Mouse (Mus musculus) heart, embryonic 14.5 days (tissue): Measurements from ENCODE around the gene Elmo1. TPM values are rescaled to one million over a fixed set of nuclear protein-coding genes. Genes with fewer than 3 reads are reported as not detected.

Source experiments
- ATAC-seq: fragments of 200-750 bp; cut with Nextera tagmentation; 2 replicates; pipeline ENCODE4 v1.8.0; 2017; ENCODE audit warnings: low read depth, moderate TSS enrichment; ENCODE audit not compliant: insufficient number of reproducible peaks, insufficient read depth, low FRiP score
- H3K27ac ChIP-seq, 2 experiments: fragments of 200-500 bp in 1 of 2; fragments of 300-500 bp in 1 of 2; sonication (generic) in 1 of 2; replicated peaks in 1 of 2; 2 replicates each; pipeline ENCODE4 v1.5.1; 2012 to 2014; ENCODE audit warnings: low read depth in 2 of 2, low read length in 2 of 2, control low read depth in 1 of 2, mild to moderate bottlenecking in 1 of 2, mixed read lengths in 1 of 2; ENCODE audit not compliant: control insufficient read depth in 1 of 2, insufficient read depth in 1 of 2
- H3K27me3 ChIP-seq: fragments of 300-500 bp; sonication (generic); 2 replicates; pipeline ENCODE4 v1.6.1; 2014; ENCODE audit warnings: mild to moderate bottlenecking, low read length, control low read depth; ENCODE audit not compliant: control insufficient read depth, insufficient read depth
- H3K36me3 ChIP-seq: fragments of 300-500 bp; sonication (generic); 2 replicates; pipeline ENCODE4 v1.6.1; 2014; ENCODE audit warnings: mild to moderate bottlenecking, control low read depth, low read length, mixed read lengths; ENCODE audit not compliant: control insufficient read depth, insufficient read depth
- H3K4me1 ChIP-seq, 2 experiments: fragments of 200-500 bp in 1 of 2; fragments of 300-500 bp in 1 of 2; sonication (generic) in 1 of 2; 2 replicates each; pipeline ENCODE4 v1.6.1; 2012 to 2014; ENCODE audit warnings: low read length in 2 of 2, control low read depth in 1 of 2, mixed read lengths in 1 of 2; ENCODE audit not compliant: control insufficient read depth in 2 of 2, insufficient read depth in 2 of 2
- H3K4me2 ChIP-seq: fragments of 300-500 bp; sonication (generic); 2 replicates; pipeline ENCODE4 v1.6.1; 2014; ENCODE audit warnings: mild to moderate bottlenecking, low read length
- H3K4me3 ChIP-seq, 2 experiments: fragments of 200-500 bp in 1 of 2; fragments of 300-500 bp in 1 of 2; sonication (generic) in 1 of 2; 2 replicates each; pipeline ENCODE4 v1.5.1; 2012 to 2014; ENCODE audit warnings: low read length in 2 of 2, mild to moderate bottlenecking in 2 of 2, control low read depth in 1 of 2, low read depth in 1 of 2, moderate library complexity in 1 of 2; ENCODE audit not compliant: control insufficient read depth in 1 of 2, insufficient read depth in 1 of 2
- H3K9ac ChIP-seq: fragments of 300-500 bp; sonication (generic); 2 replicates; pipeline ENCODE4 v1.6.1; 2014; ENCODE audit warnings: mild to moderate bottlenecking, low read length
- H3K9me3 ChIP-seq: fragments of 300-500 bp; sonication (generic); 2 replicates; pipeline ENCODE4 v1.6.1; 2016; ENCODE audit warnings: low read length, control low read depth; ENCODE audit not compliant: control insufficient read depth
- WGBS: fragments of 180-500 bp; shearing (Covaris S2); extraction: QIAGEN DNeasy Blood & Tissue Kit; methylation state at CpG from one replicate; pipeline ENCODE4 v1.1.7; 2014; 5-methylcytosine and 5-hydroxymethylcytosine counted together
- polyA plus RNA-seq: library from polyadenylated mRNA; unstranded; fragments of >200 nt; fragmentation: Nextera tagmentation; extraction: Ambion mirVana; gene quantifications from 2 replicates; pipeline ENCODE4 v1.2.1, GENCODE M21; 2014

Gene Elmo1
- polyA plus RNA-seq, 1 experiment from 2014 or later = 10.4 TPM

GRCm38 (mm10) chr13:20538216-20539070, 448.0 kb downstream of the Elmo1 start:
- Histone ChIP-seq H3K36me3 (no peaks in the 10 kb centered on the region), H3K27me3 (no peaks in the 10 kb centered on the region), H3K27ac (0 out of 4 replicates have a peak overlapping the region, but pooled peaks of 1 of the 2 experiments have one; percentile 12), H3K9me3 (no peaks in the 10 kb centered on the region), H3K4me3 (no peak overlapping the region), H3K4me1 (peaks cover 3 to 7% of the 10 kb centered on the region in 2 experiments; a peak in 3 of 4 replicates), H3K9ac (no peak overlapping the region), H3K4me2 (no peak overlapping the region)
- 43% methylated on average over 12 of the region's 12 CpGs for WGBS
- ATAC-seq = no peak

DNA sequence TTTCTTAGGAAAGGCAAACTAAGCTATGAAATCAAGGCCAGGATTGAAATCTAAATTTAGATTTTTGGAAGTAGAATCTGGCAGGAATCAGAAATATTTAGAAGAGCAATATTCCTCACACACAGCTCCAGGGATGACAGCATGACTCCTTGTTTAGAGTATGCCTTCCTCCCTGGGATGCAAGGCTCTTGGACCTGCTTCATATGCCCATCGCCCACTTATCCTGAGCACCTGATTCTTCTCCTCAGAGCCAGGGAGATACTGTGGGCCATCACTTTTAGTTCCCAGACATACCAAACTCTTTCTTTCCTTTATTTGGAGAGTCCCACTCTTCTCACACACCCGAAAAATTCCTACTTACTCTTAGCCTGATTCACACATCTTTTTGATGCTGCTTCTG, 449.2 kb downstream of the Elmo1 start:
- no peaks in the 10 kb centered on the region for H3K36me3 ChIP-seq
- peaks cover 3 to 7% of the 10 kb centered on the region in 2 experiments; a peak in 3 of 4 replicates for H3K4me1 ChIP-seq
- no peak overlapping the region for H3K4me2 ChIP-seq
- no peak overlapping the region for H3K9ac ChIP-seq
- ATAC-seq = no peak
- 83% methylated on average over 2 of the region's 2 CpGs for WGBS
- H3K27me3 ChIP-seq = no peaks in the 10 kb centered on the region
- H3K9me3 ChIP-seq = 0 out of 2 replicates have a peak, but pooled peaks cover 3% of the 10 kb centered on the region
- no peak overlapping the region for H3K27ac ChIP-seq
- no peak overlapping the region for H3K4me3 ChIP-seq

DNA sequence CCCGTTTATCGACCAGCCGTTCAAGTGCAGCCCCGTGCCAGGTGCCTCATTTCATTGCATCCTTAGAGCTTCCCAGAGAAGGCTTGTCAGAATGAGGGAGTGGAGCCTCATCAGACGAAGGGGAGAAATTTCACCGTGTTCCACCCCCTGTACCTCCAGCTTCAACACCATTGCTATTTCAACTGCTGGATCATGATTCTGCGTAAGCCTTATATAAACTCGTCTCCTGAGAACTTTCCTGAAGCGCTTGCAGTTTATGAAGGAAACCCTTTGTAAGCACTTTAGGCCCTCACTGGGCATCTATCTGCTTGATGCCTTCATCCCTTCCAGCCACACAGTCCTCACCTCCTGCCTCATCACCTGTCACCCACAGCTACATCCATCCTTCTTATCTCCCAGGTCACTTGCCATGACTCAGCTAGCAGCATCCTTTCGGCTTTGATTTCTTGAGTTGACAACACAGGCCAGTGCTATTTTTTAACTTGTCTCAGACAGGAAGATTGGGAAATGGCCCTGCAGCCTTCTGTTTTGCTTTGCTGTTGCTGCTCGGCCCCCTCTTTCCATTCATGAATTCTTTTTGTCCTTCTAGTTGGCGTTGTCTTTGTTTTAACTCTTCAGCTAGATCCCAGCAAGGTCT, 456.3 kb downstream of the Elmo1 start:
- H3K4me2 ChIP-seq = no peak overlapping the region
- no peak overlapping the region for H3K9ac ChIP-seq
- no peak overlapping the region for H3K4me3 ChIP-seq
- no peaks in the 10 kb centered on the region for H3K36me3 ChIP-seq
- H3K27ac ChIP-seq = no peak overlapping the region
- no peak for ATAC-seq
- WGBS = 75% methylated on average over 12 of the region's 12 CpGs
- no peaks in the 10 kb centered on the region for H3K27me3 ChIP-seq
- H3K9me3 ChIP-seq = 0 out of 2 replicates have a peak, but pooled peaks cover 3% of the 10 kb centered on the region
- peaks cover 7 to 8% of the 10 kb centered on the region in 2 experiments for H3K4me1 ChIP-seq

- no peak for ATAC-seq
- Histone ChIP-seq H3K4me2 (no peak overlapping the region), H3K4me1 (peaks cover 7 to 8% of the 10 kb centered on the region in 2 experiments), H3K27me3 (no peaks in the 10 kb centered on the region), H3K9me3 (no peaks in the 10 kb centered on the region), H3K36me3 (no peaks in the 10 kb centered on the region), H3K4me3 (no peak overlapping the region), H3K9ac (no peak overlapping the region), H3K27ac (no peak overlapping the region)
- WGBS = 68% methylated on average over 4 of the region's 4 CpGs
Observed at GRCm38 (mm10) chr13:20549983-20550382, 459.6 kb downstream of the Elmo1 start.

DNA sequence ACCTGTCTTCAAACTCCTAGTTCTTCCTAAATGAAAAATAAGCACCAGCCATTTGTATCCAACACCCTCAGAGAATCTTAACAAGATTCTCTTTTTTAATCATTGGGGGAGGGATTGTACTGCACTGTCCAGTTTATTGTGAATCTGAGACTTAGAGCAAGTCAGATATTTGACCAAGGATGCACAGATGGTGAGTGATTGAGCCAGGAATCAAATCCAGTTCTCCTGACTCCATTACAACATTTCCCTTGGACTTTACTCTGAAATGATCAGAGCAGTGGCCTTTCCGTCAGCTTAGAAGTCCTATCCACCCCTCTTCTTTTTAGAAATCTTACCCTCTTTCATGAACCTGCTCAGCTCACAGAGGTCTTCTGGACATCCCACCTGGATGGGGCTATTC, 461.2 kb downstream of the Elmo1 start:
- H3K36me3 ChIP-seq = no peaks in the 10 kb centered on the region
- H3K9me3 ChIP-seq = no peaks in the 10 kb centered on the region
- no peak overlapping the region for H3K9ac ChIP-seq
- no peaks in the 10 kb centered on the region for H3K27me3 ChIP-seq
- H3K27ac ChIP-seq = no peak overlapping the region
- peaks cover 7 to 8% of the 10 kb centered on the region in 2 experiments for H3K4me1 ChIP-seq
- H3K4me2 ChIP-seq = no peak overlapping the region
- H3K4me3 ChIP-seq = no peak overlapping the region
- 93% methylated on average over 1 of the region's 1 CpGs for WGBS
- no peak for ATAC-seq

DNA sequence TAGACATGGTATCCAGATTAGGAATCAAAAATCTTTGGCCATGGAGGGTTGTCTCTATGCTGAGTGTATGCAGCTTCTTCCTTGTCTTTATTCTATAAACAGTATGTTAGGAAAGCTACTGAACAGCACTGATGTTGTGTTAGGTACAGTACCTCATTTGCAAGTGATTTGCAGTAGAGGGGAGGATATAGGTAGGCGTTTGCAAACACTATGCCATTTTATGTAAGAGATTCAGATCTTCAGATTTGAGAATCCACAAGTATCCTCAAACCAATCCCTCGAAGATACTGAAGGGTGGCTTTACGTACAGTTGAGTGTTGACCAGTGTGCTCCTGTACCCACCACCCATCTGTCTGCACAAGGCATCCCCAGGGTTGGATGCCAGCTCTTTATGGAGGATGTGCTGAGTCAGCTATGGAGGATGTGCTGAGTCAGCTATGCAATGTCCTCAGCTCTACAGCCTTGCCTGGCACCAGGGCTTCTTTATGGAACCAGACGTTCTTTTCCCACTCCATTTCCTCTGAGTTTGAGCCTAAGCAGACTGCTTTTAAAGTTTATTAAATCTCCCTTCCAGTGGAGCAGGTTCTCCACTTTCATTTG, 465.6 kb downstream of the Elmo1 start:
- no peak overlapping the region for H3K4me3 ChIP-seq
- H3K36me3 ChIP-seq = no peaks in the 10 kb centered on the region
- ATAC-seq = no peak
- H3K4me1 ChIP-seq = no peaks in the 10 kb centered on the region
- no peaks in the 10 kb centered on the region for H3K9me3 ChIP-seq
- no peaks in the 10 kb centered on the region for H3K27me3 ChIP-seq
- no peak overlapping the region for H3K4me2 ChIP-seq
- no peak overlapping the region for H3K27ac ChIP-seq
- no peak overlapping the region for H3K9ac ChIP-seq
- 75% methylated on average over 4 of the region's 4 CpGs for WGBS

DNA sequence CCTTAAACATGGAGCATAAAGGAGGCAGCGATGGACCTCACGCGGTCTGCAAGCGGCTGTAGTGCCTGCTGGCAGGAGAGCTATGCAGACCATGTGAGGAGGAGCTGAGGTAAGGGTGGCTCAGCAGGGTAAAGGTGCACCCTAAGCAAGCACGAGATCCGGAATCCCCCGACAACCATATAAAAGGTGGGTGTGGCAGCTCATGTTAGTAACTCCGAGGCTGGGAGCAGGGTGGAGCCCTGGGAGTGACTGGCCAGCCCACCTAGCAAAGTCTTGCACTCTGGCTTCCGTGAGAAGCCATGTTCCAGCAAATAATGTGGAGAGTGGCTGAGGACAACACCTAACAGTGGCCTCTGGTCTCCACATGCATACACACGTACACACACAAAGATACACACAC, 466.3 kb downstream of the Elmo1 start:
- H3K36me3 ChIP-seq = no peaks in the 10 kb centered on the region
- ATAC-seq = no peak
- H3K4me1 ChIP-seq = no peaks in the 10 kb centered on the region
- H3K9ac ChIP-seq = no peak overlapping the region
- no peak overlapping the region for H3K4me2 ChIP-seq
- no peaks in the 10 kb centered on the region for H3K9me3 ChIP-seq
- WGBS = 86% methylated on average over 10 of the region's 10 CpGs
- H3K27ac ChIP-seq = no peak overlapping the region
- no peaks in the 10 kb centered on the region for H3K27me3 ChIP-seq
- H3K4me3 ChIP-seq = no peak overlapping the region
